Mouse (Mus musculus): Measurements from ENCODE around the gene Def8. TPM values are rescaled to one million over a fixed set of nuclear protein-coding genes. Genes with fewer than 3 reads are reported as not detected.
"Not testable (repeated sequence)": the region's sequence is repeated elsewhere in the genome, so short reads cannot be mapped to it uniquely, and the experiment has no call there.

The Def8 gene
- polyA plus RNA-seq, 1 experiment from 2014 or later: 27.0 TPM

- no peak overlapping the region for H3K4me2 ChIP-seq (ENCODE audit: low read depth, low read length)
- WGBS: 95% methylated on average over 29 of the region's 29 CpGs
These were observed 5.1 kb downstream of the Def8 start for GRCm38 (mm10) chr8:123428343-123428893.

GRCm38 (mm10) chr8:123428939-123429721 lies 5.8 kb downstream of the Def8 start:
- Histone ChIP-seq H3K4me1 (ENCODE audit: control insufficient read depth, insufficient read depth, low read length) (no peaks in the 10 kb centered on the region), H3K4me3 (replicated peaks; ENCODE audit: low read length) (no peak overlapping the region), H3K9ac (ENCODE audit: low read length) (no peak overlapping the region), H3K9me3 (replicated peaks; ENCODE audit: control insufficient read depth, low read length) (peaks cover 39% of the 10 kb centered on the region), H3K27me3 (ENCODE audit: control insufficient read depth, insufficient read depth, low read length) (no peaks in the 10 kb centered on the region), H3K4me2 (ENCODE audit: low read depth, low read length) (no peak overlapping the region), H3K27ac (ENCODE audit: low read length) (no peak overlapping the region), H3K36me3 (ENCODE audit: control insufficient read depth, insufficient read depth, low read length) (no peaks in the 10 kb centered on the region; the same call in 1 of the 2 replicates)
- ATAC-seq (ENCODE audit: insufficient read depth, low FRiP score): no peak
- 95% methylated on average over 23 of the region's 23 CpGs for WGBS

More at GRCm38 (mm10) chr8:123428343-123428893, 5.1 kb downstream of the Def8 start:
- H3K27ac ChIP-seq (ENCODE audit: low read length): no peak overlapping the region
- H3K4me1 ChIP-seq (ENCODE audit: control insufficient read depth, insufficient read depth, low read length): no peaks in the 10 kb centered on the region
- H3K4me3 ChIP-seq (replicated peaks; ENCODE audit: low read length): no peak overlapping the region
- H3K36me3 ChIP-seq (ENCODE audit: control insufficient read depth, insufficient read depth, low read length): no peaks in the 10 kb centered on the region; the same call in 1 of the 2 replicates
- peaks cover 39% of the 10 kb centered on the region for H3K9me3 ChIP-seq (replicated peaks; ENCODE audit: control insufficient read depth, low read length)
- H3K27me3 ChIP-seq (ENCODE audit: control insufficient read depth, insufficient read depth, low read length): no peaks in the 10 kb centered on the region
- no peak for ATAC-seq (ENCODE audit: insufficient read depth, low FRiP score)
- no peak overlapping the region for H3K9ac ChIP-seq (ENCODE audit: low read length)

GRCm38 (mm10) chr8:123429722-123430013 lies 6.3 kb downstream of the Def8 start:
- H3K9ac ChIP-seq (ENCODE audit: low read length); H3K4me2 ChIP-seq (ENCODE audit: low read depth, low read length); H3K27me3 ChIP-seq (ENCODE audit: control insufficient read depth, insufficient read depth, low read length); H3K36me3 ChIP-seq (ENCODE audit: control insufficient read depth, insufficient read depth, low read length); H3K4me3 ChIP-seq (replicated peaks; ENCODE audit: low read length); H3K4me1 ChIP-seq (ENCODE audit: control insufficient read depth, insufficient read depth, low read length); ATAC-seq (ENCODE audit: insufficient read depth, low FRiP score); H3K27ac ChIP-seq (ENCODE audit: low read length): not testable (repeated sequence)
- WGBS: 97% methylated on average over 14 of the region's 15 CpGs
- H3K9me3 ChIP-seq (replicated peaks; ENCODE audit: control insufficient read depth, low read length): peaks cover 39% of the 10 kb centered on the region

GRCm38 (mm10) chr8:123430936-123431335 lies 7.6 kb downstream of the Def8 start:
- H3K9me3 ChIP-seq (replicated peaks; ENCODE audit: control insufficient read depth, low read length): peaks cover 39% of the 10 kb centered on the region
- ATAC-seq (ENCODE audit: insufficient read depth, low FRiP score); H3K4me1 ChIP-seq (ENCODE audit: control insufficient read depth, insufficient read depth, low read length); H3K36me3 ChIP-seq (ENCODE audit: control insufficient read depth, insufficient read depth, low read length); H3K4me3 ChIP-seq (replicated peaks; ENCODE audit: low read length); H3K27ac ChIP-seq (ENCODE audit: low read length); H3K9ac ChIP-seq (ENCODE audit: low read length); H3K4me2 ChIP-seq (ENCODE audit: low read depth, low read length); H3K27me3 ChIP-seq (ENCODE audit: control insufficient read depth, insufficient read depth, low read length): not testable (repeated sequence)
- WGBS: 89% methylated on average over 8 of the region's 8 CpGs

- H3K27me3 ChIP-seq (ENCODE audit: control insufficient read depth, insufficient read depth, low read length): no peaks in the 10 kb centered on the region
- no peak overlapping the region for H3K4me2 ChIP-seq (ENCODE audit: low read depth, low read length)
- no peak overlapping the region for H3K9ac ChIP-seq (ENCODE audit: low read length)
- peaks cover 34% of the 10 kb centered on the region for H3K9me3 ChIP-seq (replicated peaks; ENCODE audit: control insufficient read depth, low read length)
- H3K4me3 ChIP-seq (replicated peaks; ENCODE audit: low read length): no peak overlapping the region
- no peak overlapping the region for H3K27ac ChIP-seq (ENCODE audit: low read length)
- WGBS: 95% methylated on average over 25 of the region's 25 CpGs
- no peak for ATAC-seq (ENCODE audit: insufficient read depth, low FRiP score)
- H3K36me3 ChIP-seq (ENCODE audit: control insufficient read depth, insufficient read depth, low read length): no peaks in the 10 kb centered on the region; the same call in 1 of the 2 replicates
- H3K4me1 ChIP-seq (ENCODE audit: control insufficient read depth, insufficient read depth, low read length): no peaks in the 10 kb centered on the region
These were observed 8.5 kb downstream of the Def8 start for GRCm38 (mm10) chr8:123431616-123432365.

- H3K4me2 ChIP-seq (ENCODE audit: low read depth, low read length): no peak overlapping the region
- H3K9ac ChIP-seq (ENCODE audit: low read length): no peak overlapping the region
- 91% methylated on average over 16 of the region's 16 CpGs for WGBS
- ATAC-seq (ENCODE audit: insufficient read depth, low FRiP score): no peak
- peaks cover 28% of the 10 kb centered on the region for H3K9me3 ChIP-seq (replicated peaks; ENCODE audit: control insufficient read depth, low read length)
- H3K4me3 ChIP-seq (replicated peaks; ENCODE audit: low read length): no peak overlapping the region
- no peaks in the 10 kb centered on the region; the same call in 1 of the 2 replicates for H3K36me3 ChIP-seq (ENCODE audit: control insufficient read depth, insufficient read depth, low read length)
- no peaks in the 10 kb centered on the region for H3K4me1 ChIP-seq (ENCODE audit: control insufficient read depth, insufficient read depth, low read length)
- no peak overlapping the region for H3K27ac ChIP-seq (ENCODE audit: low read length)
- H3K27me3 ChIP-seq (ENCODE audit: control insufficient read depth, insufficient read depth, low read length): no peaks in the 10 kb centered on the region
These were observed 9.1 kb downstream of the Def8 start for GRCm38 (mm10) chr8:123432381-123432780.

- H3K9me3 ChIP-seq (replicated peaks; ENCODE audit: control insufficient read depth, low read length): peaks cover 17% of the 10 kb centered on the region
- H3K4me2 ChIP-seq (ENCODE audit: low read depth, low read length); ATAC-seq (ENCODE audit: insufficient read depth, low FRiP score); H3K4me1 ChIP-seq (ENCODE audit: control insufficient read depth, insufficient read depth, low read length); H3K27me3 ChIP-seq (ENCODE audit: control insufficient read depth, insufficient read depth, low read length); H3K36me3 ChIP-seq (ENCODE audit: control insufficient read depth, insufficient read depth, low read length); H3K4me3 ChIP-seq (replicated peaks; ENCODE audit: low read length); H3K27ac ChIP-seq (ENCODE audit: low read length); H3K9ac ChIP-seq (ENCODE audit: low read length): not testable (repeated sequence)
- WGBS: 96% methylated on average over 43 of the region's 47 CpGs
These were observed 10.1 kb downstream of the Def8 start for GRCm38 (mm10) chr8:123433241-123433974.

GRCm38 (mm10) chr8:123441788-123442187 lies 18.5 kb downstream of the Def8 start:
- H3K36me3 ChIP-seq (ENCODE audit: control insufficient read depth, insufficient read depth, low read length): no peaks in the 10 kb centered on the region
- no peak overlapping the region for H3K27ac ChIP-seq (ENCODE audit: low read length)
- no peaks in the 10 kb centered on the region for H3K27me3 ChIP-seq (ENCODE audit: control insufficient read depth, insufficient read depth, low read length)
- WGBS: 89% methylated on average over 2 of the region's 2 CpGs
- H3K4me3 ChIP-seq (replicated peaks; ENCODE audit: low read length): no peak overlapping the region
- H3K4me1 ChIP-seq (ENCODE audit: control insufficient read depth, insufficient read depth, low read length): 0 out of 2 replicates have a peak, but pooled peaks cover 5% of the 10 kb centered on the region
- H3K9ac ChIP-seq (ENCODE audit: low read length): no peak overlapping the region
- ATAC-seq (ENCODE audit: insufficient read depth, low FRiP score): no peak
- no peak overlapping the region for H3K4me2 ChIP-seq (ENCODE audit: low read depth, low read length)
- H3K9me3 ChIP-seq (replicated peaks; ENCODE audit: control insufficient read depth, low read length): no peaks in the 10 kb centered on the region

Data from stomach, embryonic 16.5 days (tissue).